Mouse (Mus musculus) cerebellum, postnatal 4 days (tissue): ENCODE results near the gene Gm28171.
"Not testable (repeated sequence)": the region's sequence is repeated elsewhere in the genome, so short reads cannot be mapped to it uniquely, and the experiment has no call there.

Source experiments
- DNase-seq, 2 experiments: peaks; one replicate each; pipeline ENCODE4 v3.0.0; 2022; ENCODE audit warnings: low spot score in 2 of 2, mixed read lengths in 1 of 2

Gene Gm28171

GRCm38 (mm10) chrY:5793095-5793494, at the start of gene Gm28171:
TSS of gene Gm28171 (plus strand) at chrY:5793395.
- not testable (repeated sequence) for DNase-seq
